Mouse (Mus musculus) lung, embryonic 16.5 days (tissue): Measurements from ENCODE around the gene Camk1d. TPM values are rescaled to one million over a fixed set of nuclear protein-coding genes. Genes with fewer than 3 reads are reported as not detected.

ENCODE experiments used
- ATAC-seq: fragments of 200-750 bp; cut with Nextera tagmentation; 2 replicates; pipeline ENCODE4 v1.8.0; 2017; ENCODE audit warnings: low read depth, mild to moderate bottlenecking, moderate library complexity
- H3K27ac ChIP-seq: fragments of 300-500 bp; sonication (generic); 2 replicates; pipeline ENCODE4 v1.5.1; 2014; ENCODE audit warnings: mild to moderate bottlenecking, control low read depth, low read length
- H3K27me3 ChIP-seq: fragments of 300-500 bp; sonication (generic); 2 replicates; pipeline ENCODE4 v1.6.1; 2014; ENCODE audit warnings: low read depth, low read length, mixed read lengths; ENCODE audit not compliant: control insufficient read depth, insufficient read depth
- H3K36me3 ChIP-seq: fragments of 300-500 bp; sonication (generic); 2 replicates; pipeline ENCODE4 v1.6.1; 2014; ENCODE audit warnings: low read length; ENCODE audit not compliant: control insufficient read depth, insufficient read depth
- H3K4me1 ChIP-seq: fragments of 300-500 bp; sonication (generic); replicated peaks from 2 replicates; pipeline ENCODE4 v1.6.1; 2014; ENCODE audit warnings: low read length, mixed read lengths; ENCODE audit not compliant: control insufficient read depth, insufficient read depth
- H3K4me2 ChIP-seq: fragments of 300-500 bp; sonication (generic); 2 replicates; pipeline ENCODE4 v1.6.1; 2014; ENCODE audit warnings: low read depth, low read length, control low read depth
- H3K4me3 ChIP-seq: fragments of 300-500 bp; sonication (generic); 2 replicates; pipeline ENCODE4 v1.5.1; 2014; ENCODE audit warnings: mild to moderate bottlenecking, low read length, control low read depth
- H3K9ac ChIP-seq: fragments of 300-500 bp; sonication (generic); 2 replicates; pipeline ENCODE4 v1.6.1; 2014; ENCODE audit warnings: low read length, control low read depth
- H3K9me3 ChIP-seq: fragments of 300-500 bp; sonication (generic); 2 replicates; pipeline ENCODE4 v1.6.1; 2016; ENCODE audit warnings: low read length; ENCODE audit not compliant: control insufficient read depth
- WGBS: fragments of 180-500 bp; shearing (Covaris S2); extraction: QIAGEN DNeasy Blood & Tissue Kit; methylation state at CpG from one replicate; pipeline ENCODE4 v1.1.7; 2014; 5-methylcytosine and 5-hydroxymethylcytosine counted together
- polyA plus RNA-seq: library from polyadenylated mRNA; unstranded; fragments of >200 nt; fragmentation: Nextera tagmentation; extraction: Ambion mirVana; gene quantifications from 2 replicates; pipeline ENCODE4 v1.2.1, GENCODE M21; 2015

The Camk1d gene
- polyA plus RNA-seq, 1 experiment from 2014 or later = 1.9 TPM

DNA sequence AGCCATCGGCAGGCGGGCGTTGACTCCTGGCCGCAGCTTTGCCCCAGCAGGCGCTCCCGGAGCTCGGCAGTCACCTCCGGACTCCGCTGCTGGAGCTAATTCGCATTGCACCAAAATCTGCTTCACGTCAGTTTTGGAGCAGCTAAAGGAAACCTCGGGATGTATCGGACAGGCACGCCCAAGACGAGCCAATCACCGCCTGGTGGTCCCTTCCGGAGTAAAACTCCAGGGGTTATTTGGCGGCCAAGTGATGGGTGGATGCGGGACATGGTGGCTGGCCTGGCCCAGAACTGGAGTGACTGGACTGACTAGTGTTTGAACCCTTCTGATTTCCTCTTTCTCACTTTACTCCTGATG, 717 bp upstream of the Camk1d start:
- Histone ChIP-seq H3K27me3 (peaks cover 34% of the 10 kb centered on the region), H3K27ac (no peak overlapping the region), H3K4me3 (peak overlapping the region; percentile 67), H3K9ac (0 out of 2 replicates have a peak overlapping the region, but pooled peaks have one; percentile 60), H3K36me3 (no peaks in the 10 kb centered on the region), H3K4me2 (peak overlapping the region; percentile 98), H3K9me3 (peaks cover 3% of the 10 kb centered on the region), H3K4me1 (peaks cover 11% of the 10 kb centered on the region)
- no peak for ATAC-seq
- under 1% methylated on average over 18 of the region's 19 CpGs for WGBS

DNA sequence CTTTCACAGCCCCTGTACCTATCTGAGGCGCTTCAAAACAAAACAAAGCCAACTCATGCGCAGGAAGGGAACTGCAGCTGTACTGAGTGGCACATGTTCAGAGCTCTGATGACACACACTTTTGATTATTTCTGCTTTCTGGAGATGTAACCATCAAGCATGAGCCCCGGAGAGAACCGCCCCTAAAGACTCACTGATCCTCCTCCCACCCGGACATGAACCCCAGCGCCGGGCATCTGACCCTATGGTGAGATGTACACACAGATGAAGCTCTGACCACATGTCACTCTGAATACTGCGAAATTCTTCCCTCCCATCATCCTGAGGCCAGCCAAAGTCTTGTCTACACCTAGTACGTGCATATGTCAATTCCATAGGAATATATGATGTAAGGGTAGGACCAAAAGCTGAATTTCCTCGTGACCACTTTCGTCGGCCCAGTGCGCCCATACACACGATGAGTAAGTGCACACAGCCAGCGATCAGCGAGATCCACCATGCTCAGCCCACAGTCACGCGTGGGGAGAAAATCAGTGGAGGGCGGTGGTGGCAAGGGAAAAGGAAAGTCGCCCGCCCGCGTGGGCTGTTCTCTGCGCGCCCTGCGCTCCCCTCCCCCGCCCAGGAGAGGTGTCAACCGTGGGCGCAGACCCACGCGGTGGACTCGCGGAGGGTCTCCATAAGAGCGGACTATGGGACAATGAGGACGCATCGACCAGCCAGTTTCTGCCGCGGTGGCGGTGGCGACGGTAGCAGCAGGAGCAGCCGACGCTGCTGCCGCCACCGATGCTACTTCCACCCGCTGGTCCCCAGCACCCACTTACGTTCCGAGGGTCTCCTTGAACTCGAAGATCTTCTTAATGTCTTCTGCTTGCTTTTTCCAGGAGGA, 747 bp downstream of the Camk1d start:
- peak overlapping the region; percentile 67 for H3K4me3 ChIP-seq
- peaks cover 3% of the 10 kb centered on the region for H3K9me3 ChIP-seq
- H3K4me2 ChIP-seq = peak overlapping the region; percentile 98
- peaks cover 11% of the 10 kb centered on the region for H3K4me1 ChIP-seq
- peak overlapping the region; percentile 60 for H3K9ac ChIP-seq
- H3K27ac ChIP-seq = no peak overlapping the region
- ATAC-seq = peak; percentile 12
- H3K27me3 ChIP-seq = peaks cover 34% of the 10 kb centered on the region
- under 1% methylated on average over 45 of the region's 49 CpGs for WGBS
- no peaks in the 10 kb centered on the region for H3K36me3 ChIP-seq

DNA sequence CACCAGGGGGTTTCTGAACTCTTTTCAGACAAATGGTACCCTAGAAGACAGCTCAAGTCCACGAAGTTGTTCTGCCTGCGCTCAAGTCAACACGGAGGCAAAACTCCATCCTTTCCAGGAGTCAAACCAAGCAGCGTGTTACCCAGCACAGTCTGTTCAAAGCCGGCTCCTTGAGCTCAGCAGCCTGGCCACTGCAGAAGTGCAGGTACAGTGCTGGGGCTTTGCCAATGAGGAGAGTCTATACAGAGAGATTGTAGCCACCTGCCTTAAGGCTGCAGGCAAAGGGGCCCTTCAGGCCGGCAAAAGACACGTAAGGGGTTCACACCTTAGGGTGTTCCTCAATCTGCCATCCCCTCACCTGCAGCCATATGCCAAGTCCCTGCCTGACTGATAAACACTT, 2.1 kb downstream of the Camk1d start:
- Histone ChIP-seq H3K27ac (no peak overlapping the region), H3K4me2 (no peak overlapping the region)
- WGBS = 56% methylated on average over 7 of the region's 7 CpGs

DNA sequence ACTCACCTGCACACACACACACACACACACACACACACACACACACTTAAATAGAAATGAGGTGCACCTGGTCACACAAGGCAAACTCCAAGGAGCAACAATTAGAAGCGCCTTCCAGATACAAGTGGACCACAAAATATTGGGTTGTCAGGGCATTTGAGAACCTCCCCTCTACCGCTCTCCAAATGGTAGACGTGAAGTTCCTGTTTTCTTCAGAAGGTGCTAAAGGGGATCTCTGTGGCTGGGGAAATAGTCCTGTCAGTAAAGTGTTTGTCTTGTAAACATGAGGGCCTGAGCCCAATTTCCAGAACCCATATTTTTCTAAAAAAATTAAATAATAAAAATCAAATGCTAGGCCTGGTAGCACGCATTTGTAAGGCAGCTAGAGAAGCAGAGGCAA, 4.4 kb downstream of the Camk1d start:
- Histone ChIP-seq H3K4me3 (no peak overlapping the region), H3K27me3 (peaks cover 26% of the 10 kb centered on the region), H3K4me1 (peaks cover 10% of the 10 kb centered on the region), H3K27ac (no peak overlapping the region), H3K36me3 (no peaks in the 10 kb centered on the region), H3K9ac (no peak overlapping the region), H3K4me2 (no peak overlapping the region), H3K9me3 (no peaks in the 10 kb centered on the region)
- ATAC-seq = no peak
- 75% methylated on average over 4 of the region's 4 CpGs for WGBS

More for the DNA sequence above, 2.1 kb downstream of the Camk1d start:
- Histone ChIP-seq H3K9me3 (no peaks in the 10 kb centered on the region), H3K27me3 (peaks cover 34% of the 10 kb centered on the region), H3K9ac (no peak overlapping the region), H3K4me3 (no peak overlapping the region), H3K36me3 (no peaks in the 10 kb centered on the region), H3K4me1 (peaks cover 11% of the 10 kb centered on the region)
- ATAC-seq = no peak

DNA sequence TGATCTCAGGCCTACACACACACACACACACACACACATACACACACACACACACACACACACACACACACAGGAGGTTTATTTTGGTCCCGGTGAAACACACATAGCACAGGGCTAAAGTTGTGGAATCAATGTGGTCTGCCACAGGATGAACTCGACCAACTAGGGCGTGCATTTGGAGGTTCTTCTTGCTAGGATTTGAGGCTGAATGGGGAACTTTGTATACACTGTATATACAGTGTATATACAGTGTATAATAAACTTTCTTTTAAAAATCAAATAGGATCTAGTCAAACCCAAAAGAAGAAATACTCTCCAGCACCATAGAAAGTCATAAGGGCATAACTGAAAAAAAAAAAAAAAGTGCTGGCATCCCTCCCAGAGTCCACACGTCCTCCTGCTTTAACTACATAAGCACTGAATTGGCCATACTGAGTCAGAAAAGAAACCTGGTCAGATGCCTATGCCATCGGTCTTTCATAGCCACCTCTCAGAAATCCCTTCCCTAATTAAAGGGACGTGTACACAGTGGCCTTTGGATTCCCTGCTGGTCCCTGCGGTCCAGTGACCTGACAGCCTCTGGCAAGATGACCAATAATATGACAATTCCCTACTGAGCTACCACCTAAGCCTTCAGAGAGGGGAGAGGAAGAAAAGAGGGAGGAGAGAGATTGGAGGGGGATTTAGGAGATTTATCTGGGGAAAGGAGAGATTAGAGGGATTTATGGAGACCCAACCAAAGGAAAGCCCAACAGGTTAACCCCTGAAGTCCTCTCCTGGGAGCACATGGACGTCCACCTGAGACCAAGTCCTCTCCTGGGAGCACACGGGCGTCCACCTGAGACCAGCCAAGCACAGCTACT, 6.2 kb downstream of the Camk1d start:
- no peaks in the 10 kb centered on the region for H3K36me3 ChIP-seq
- no peak overlapping the region for H3K9ac ChIP-seq
- peaks cover 16% of the 10 kb centered on the region for H3K27me3 ChIP-seq
- peak; percentile 36; the same call in 1 of the 2 replicates for ATAC-seq
- H3K9me3 ChIP-seq = no peaks in the 10 kb centered on the region
- 52% methylated on average over 10 of the region's 10 CpGs for WGBS
- no peak overlapping the region for H3K4me2 ChIP-seq
- H3K4me3 ChIP-seq = no peak overlapping the region
- H3K27ac ChIP-seq = no peak overlapping the region
- H3K4me1 ChIP-seq = no peaks in the 10 kb centered on the region; the same call in 1 of the 2 replicates

DNA sequence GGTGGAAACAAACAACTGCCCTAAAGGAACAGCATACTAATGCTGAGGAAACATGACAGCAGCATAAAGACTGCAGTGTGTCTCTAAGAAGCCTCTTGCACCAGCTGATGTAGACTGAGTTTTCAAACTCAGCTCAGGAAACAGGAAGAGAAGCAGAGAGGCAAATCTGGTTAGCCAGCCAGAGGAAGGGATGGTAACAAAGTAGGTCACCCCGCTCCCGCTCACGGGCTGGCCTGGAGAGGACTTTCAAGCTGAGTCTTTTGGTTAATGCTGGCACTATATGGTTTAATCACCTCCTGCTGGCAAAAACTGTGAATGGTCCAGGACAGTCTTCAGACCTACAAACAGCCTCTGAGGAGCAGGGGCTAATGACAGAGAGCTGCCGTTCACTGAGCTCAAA, 7.7 kb downstream of the Camk1d start:
- Histone ChIP-seq H3K27me3 (peaks cover 4% of the 10 kb centered on the region), H3K4me3 (no peak overlapping the region), H3K9ac (no peak overlapping the region), H3K36me3 (no peaks in the 10 kb centered on the region), H3K4me2 (no peak overlapping the region), H3K27ac (no peak overlapping the region), H3K9me3 (no peaks in the 10 kb centered on the region), H3K4me1 (no peaks in the 10 kb centered on the region)
- WGBS = 74% methylated on average over 4 of the region's 4 CpGs
- no peak for ATAC-seq

DNA sequence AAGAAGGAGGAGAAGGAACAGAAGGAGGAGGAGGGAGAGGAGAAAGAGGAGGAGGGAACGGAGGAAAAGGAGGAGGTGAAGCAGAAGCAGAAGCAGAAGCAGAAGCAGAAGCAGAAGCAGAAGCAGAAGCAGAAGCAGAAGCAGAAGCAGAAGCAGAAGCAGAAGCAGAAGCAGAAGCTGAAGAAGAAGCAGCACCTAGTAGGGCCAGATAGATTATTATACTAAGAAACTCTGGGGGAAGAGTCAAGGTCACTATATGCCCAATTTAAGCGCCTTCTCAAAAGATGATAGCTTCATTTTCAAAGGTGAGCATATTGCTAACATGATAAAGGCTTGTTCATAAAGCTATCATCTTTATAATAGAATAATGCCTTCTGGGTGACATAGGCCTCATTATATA, 11.9 kb downstream of the Camk1d start:
- Histone ChIP-seq H3K4me1 (no peaks in the 10 kb centered on the region), H3K27ac (no peak overlapping the region), H3K9ac (no peak overlapping the region), H3K4me3 (no peak overlapping the region), H3K27me3 (no peaks in the 10 kb centered on the region), H3K4me2 (no peak overlapping the region), H3K36me3 (no peaks in the 10 kb centered on the region), H3K9me3 (no peaks in the 10 kb centered on the region)
- no peak for ATAC-seq
- WGBS = 74% methylated on average over 2 of the region's 2 CpGs

DNA sequence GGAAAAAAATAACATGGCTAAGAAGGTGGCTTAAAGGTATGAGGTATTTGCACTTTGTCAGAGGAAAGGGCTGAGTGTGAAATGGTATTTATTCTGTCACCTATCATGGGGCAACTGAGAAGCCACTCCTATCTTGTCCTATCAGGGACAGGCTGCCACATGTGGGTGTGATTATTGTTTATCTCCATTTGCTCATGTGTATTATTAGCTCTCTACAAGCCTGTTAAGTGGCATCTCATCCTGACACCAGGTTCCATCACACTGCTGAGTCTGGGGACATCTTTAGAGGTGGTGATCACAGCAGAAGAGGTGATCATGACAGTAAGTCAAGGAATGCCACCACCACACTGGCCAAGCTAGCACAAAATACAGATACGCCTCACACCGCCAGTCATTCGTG, 13.4 kb downstream of the Camk1d start:
- 96% methylated on average over 3 of the region's 3 CpGs for WGBS
- H3K27ac ChIP-seq = no peak overlapping the region
- no peaks in the 10 kb centered on the region for H3K4me1 ChIP-seq
- no peak overlapping the region for H3K4me3 ChIP-seq
- H3K27me3 ChIP-seq = no peaks in the 10 kb centered on the region
- H3K4me2 ChIP-seq = no peak overlapping the region
- H3K9ac ChIP-seq = no peak overlapping the region
- no peaks in the 10 kb centered on the region for H3K36me3 ChIP-seq
- ATAC-seq = no peak
- no peaks in the 10 kb centered on the region for H3K9me3 ChIP-seq

DNA sequence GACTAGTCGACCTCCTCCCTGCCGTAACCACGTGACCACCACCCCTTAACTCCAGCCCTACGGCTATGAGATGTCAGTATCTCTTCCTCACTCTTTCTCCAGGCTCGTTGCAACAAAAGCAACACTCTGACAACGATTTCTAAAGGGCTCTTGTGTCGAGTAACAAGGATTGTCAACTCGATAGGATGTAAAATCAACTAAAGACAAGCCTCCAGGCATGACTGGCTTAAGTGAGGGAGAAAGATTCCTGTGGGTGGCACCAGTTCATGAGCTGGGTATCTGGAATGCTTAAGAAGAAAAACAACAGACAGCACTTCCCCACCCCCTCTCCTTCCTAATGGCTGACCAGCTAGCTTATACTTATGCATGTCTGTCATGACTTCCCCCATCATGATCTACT, 15.9 kb downstream of the Camk1d start:
- WGBS = 54% methylated on average over 8 of the region's 8 CpGs
- ATAC-seq = no peak

More for the DNA sequence above, 15.9 kb downstream of the Camk1d start:
- H3K4me3 ChIP-seq = no peak overlapping the region
- no peak overlapping the region for H3K9ac ChIP-seq
- no peaks in the 10 kb centered on the region for H3K27me3 ChIP-seq
- H3K4me2 ChIP-seq = no peak overlapping the region
- no peaks in the 10 kb centered on the region for H3K4me1 ChIP-seq
- H3K27ac ChIP-seq = no peak overlapping the region
- H3K9me3 ChIP-seq = no peaks in the 10 kb centered on the region
- H3K36me3 ChIP-seq = no peaks in the 10 kb centered on the region
